Mouse (Mus musculus) embryo, embryonic 10.5 days (tissue): ENCODE results near the gene Garnl3.
A peak's percentile ranks its signal among the peaks of the same experiment; 100 is the strongest.

Source experiments
- DNase-seq: peaks from one replicate; pipeline ENCODE4 v3.0.0-alpha.2; 2015; ENCODE audit warnings: low spot score

Gene Garnl3

DNA sequence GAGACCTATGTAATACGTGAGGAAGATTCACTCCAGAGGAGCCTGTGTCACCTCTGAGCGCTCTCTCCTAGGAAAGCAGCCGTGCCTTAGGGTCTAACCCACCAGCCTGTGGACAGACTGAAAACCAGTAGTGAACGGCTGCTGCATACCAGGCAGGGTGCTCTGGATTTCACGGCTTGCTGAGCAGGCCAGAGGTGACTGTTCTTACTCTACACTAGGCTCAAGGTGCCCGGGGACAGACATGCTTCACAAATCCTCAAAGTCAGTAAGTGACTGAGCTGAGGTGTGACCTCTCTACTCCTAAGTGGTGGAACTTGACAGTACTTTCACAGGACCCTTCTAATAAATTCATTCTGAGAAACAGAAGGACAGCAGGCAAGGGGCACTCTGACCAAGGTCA, 108.6 kb downstream of the Garnl3 start:
- no peak for DNase-seq

DNA sequence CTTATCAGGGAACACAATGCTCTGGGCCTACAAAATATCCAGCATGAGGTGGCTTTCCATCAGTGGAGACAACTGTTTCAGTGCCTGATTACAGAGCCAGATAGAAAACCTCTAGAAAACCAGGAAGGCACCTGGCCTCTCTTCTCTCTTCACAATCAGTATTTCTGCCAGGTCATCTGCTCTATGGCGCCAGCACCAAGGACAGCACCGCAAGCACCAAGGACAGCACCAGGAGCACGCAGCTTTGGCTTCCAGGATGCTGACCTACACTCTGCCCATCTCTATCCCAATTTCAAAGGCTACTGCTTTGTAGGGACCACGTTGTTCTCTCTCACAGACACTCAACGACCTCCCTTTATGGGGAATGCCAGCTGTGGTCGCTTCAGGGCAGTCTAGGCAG, 113.4 kb downstream of the Garnl3 start:
- peak; percentile 67 for DNase-seq

GRCm38 (mm10) chr2:33017191-33017590, 114.3 kb downstream of the Garnl3 start:
- no peak for DNase-seq

- peak; percentile 8 for DNase-seq
Observed at GRCm38 (mm10) chr2:33014877-33015276, 116.6 kb downstream of the Garnl3 start.

DNA sequence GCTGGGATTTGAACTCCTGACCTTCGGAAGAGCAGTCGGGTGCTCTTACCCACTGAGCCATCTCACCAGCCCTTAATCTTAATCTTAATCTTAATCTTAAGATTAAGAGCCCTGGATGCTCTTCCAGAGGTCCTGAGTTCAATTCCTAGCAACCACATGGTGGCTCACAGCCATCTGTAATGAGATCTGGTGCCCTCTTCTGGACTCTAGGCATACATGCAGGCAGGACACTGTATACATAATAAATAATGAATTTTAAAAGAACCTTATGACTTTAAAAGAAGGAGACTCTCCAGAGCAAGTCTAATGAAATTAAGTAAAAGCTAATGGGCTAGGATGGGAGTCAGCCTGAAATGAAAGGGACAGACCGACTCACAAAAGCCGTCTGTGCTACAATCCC, 122.4 kb downstream of the Garnl3 start:
- DNase-seq: peak; percentile 26

DNA sequence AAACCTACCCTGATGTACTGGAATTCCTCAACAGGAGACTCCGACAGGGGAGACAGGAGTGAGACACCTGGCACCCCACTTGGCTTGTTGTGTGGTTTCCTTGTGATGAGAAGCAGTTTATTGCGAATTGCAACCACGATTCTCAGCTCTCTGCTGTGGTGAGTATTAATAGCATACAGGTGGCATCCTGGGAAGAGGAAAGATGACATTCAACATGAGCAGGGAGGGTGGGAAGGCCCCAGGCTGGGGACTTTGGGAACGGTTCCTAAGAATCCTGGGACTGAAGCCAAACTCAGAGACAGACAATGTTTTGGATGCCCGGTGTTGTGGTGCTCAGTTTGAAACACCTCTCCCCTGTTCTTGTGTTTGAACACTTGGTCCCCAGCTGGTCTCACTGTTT, 126.4 kb downstream of the Garnl3 start:
- DNase-seq: no peak

- DNase-seq: no peak
Observed at GRCm38 (mm10) chr2:33002144-33002543, 129.3 kb downstream of the Garnl3 start.

- DNase-seq: no peak
Observed at GRCm38 (mm10) chr2:32999752-33000151, 131.7 kb downstream of the Garnl3 start.

DNA sequence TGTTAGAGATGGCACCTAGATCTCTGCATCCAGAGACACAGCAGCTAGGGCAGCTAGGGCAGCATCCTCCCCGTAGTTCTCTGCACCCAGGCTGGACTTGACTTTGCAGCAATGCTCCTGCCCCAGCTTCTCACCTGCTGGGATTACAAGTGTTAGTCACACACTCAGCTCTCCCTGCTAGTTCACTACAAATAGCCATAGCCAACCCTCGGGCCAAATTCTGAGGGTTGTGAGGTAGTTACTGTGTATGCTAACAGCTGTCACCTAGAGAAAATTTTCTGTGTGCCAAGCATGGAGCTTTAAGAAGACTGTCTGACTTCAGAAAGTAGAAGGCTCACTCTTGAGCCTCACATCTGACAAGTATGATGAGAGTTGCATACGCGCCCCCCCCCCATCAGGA, 133.7 kb downstream of the Garnl3 start:
- no peak for DNase-seq

- no peak for DNase-seq
Observed at GRCm38 (mm10) chr2:32997081-32997480, 134.4 kb downstream of the Garnl3 start.

GRCm38 (mm10) chr2:32992130-32992529, 139.3 kb downstream of the Garnl3 start:
- no peak for DNase-seq

DNA sequence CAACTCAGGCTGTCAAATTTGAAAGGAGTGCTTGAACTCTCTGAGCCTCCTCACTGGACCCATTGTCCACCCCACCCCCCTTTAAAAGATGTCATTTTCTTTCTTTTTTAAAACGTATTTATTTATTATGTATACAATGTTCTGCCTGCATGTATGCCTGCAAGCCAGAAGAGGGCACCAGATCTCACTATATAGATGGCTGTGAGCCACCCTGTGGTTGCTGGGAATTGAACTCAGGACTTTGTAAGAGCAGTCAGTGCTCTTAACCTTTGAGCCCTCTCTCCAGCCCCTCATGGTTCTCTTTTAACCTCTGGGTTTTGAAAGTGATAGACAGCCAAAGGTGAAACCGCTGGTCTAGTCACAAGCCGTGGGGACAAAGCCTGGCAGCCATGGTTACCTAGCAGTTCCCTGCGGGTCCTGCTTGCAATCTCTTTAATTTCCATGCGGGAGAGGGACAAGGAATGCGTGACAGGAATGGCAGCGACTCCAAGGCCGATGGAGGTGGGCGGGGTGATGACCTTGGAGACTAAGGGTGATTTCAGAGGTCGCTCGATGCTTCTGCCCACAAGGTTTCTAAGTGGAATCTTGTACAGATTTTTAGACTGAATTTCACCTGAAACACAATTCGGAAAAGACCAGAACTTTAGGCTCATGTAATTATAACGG, 141.2 kb downstream of the Garnl3 start:
- peak; percentile 54 for DNase-seq

DNA sequence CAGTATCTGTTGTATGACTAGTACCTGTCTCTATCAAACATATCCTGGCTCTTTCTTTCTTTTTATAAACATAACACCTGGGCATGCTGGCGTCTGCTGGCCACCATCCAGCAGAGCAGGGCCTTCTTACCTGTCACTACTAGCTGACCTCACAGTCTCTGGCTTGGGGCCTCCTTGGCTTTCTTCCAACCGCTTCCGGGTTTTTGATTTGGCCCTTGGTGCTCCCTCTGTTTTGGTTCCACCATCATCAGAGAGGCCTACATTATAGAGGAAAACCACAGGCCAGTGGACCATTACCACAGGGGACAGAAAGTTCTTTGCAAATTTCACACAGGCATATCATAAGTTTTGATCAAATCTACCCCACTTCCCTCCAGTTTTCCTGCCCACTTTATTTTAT, 142.1 kb downstream of the Garnl3 start:
- DNase-seq: no peak

- no peak for DNase-seq
Observed at GRCm38 (mm10) chr2:32985844-32986243, 145.6 kb downstream of the Garnl3 start.

DNA sequence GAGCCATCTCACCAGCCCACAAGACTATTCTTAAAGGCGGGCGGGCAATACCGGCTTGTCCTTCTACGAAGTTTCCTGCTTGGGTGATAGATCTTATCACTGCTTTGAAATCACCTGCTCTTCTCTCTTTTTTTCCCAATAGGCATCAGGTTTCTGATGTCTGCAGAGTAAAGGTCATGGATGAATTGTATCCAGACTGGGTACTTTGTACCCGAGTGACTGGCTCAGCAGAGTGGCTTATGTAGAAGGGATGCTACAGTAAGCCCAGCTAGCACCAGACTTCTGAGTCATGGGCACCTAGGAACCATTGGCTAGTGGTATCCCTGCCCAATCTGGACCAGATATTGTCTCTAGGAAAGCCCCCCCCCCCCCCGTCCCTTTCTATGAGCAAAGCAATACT, 147.8 kb downstream of the Garnl3 start:
- no peak for DNase-seq

GRCm38 (mm10) chr2:32982700-32983099, 148.8 kb downstream of the Garnl3 start:
- peak; percentile 36 for DNase-seq

GRCm38 (mm10) chr2:32981725-32982271, 149.7 kb downstream of the Garnl3 start, which contains the start of gene Slc2a8:
Gene Slc2a8 (minus strand): TSS chr2:32982083.
- DNase-seq: peak; percentile 97

GRCm38 (mm10) chr2:32981281-32981680, 150.2 kb downstream of the Garnl3 start:
- peak; percentile 24 for DNase-seq

DNA sequence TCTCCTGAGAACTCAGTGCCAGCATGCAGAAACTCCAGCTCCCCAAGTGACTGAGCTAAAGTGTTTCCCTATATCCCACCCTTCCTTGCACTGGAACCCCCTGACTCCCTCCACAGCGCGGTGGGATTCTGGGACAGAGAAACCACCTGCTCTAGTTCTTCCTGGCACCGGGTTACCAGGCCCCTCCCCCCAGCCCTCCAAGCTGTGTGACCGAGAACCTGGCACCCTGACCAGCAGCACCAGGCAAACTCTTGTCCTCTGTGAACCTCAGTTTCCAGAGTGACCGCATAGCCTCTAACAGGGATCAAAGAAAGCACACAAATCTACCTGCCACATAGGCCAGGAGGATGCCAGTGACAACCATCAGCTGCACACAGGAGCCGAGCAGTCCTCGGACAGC, 151.8 kb downstream of the Garnl3 start:
- no peak for DNase-seq

GRCm38 (mm10) chr2:32978675-32979074, 152.8 kb downstream of the Garnl3 start:
- no peak for DNase-seq

GRCm38 (mm10) chr2:32977114-32977513, 154.3 kb downstream of the Garnl3 start:
- DNase-seq: no peak

- no peak for DNase-seq
Observed at GRCm38 (mm10) chr2:32974216-32974615, 157.2 kb downstream of the Garnl3 start.

- DNase-seq: no peak
Observed at GRCm38 (mm10) chr2:32971235-32971634, 160.2 kb downstream of the Garnl3 start.

DNA sequence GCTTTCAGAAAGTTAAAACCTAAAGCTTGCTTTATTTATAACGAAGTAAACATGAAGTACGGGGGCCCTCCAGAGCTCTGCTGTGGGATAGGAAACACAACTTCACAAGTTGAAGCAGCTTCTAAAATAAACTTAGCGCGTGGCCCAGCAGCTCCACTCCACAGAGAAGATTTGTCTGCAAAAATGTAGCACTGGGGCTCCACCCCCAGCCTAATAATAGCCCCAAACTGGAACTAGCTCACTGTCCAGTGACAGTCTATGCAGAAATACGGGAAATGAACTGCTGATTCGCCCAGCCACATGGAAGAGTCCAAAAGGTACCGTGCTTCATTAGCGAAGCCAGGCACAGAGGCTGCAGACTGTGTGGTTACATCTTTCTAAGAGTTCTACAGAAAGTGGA, 162.1 kb downstream of the Garnl3 start:
- no peak for DNase-seq
